Mouse (Mus musculus): ENCODE measurements around the gene Tsc2.

DNA sequence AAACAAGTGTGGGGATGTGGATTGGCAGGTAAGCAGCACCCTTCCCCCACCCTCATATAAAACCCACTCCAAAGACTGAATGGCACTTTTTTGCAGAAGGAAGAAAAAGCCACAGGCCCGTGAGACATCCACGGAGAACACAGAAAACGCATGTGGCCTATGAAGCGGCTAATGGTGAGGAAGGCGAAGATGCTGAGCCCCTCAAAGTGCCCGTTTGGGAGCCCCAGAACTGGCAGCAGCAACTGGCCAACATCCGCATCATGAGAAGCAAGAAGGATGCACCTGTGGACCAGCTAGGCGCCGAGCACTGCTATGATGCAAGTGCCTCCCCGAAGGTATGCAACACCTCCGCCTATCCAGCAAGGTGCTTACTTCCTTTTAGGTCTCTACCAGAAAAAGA is 1.4 kb upstream of the Tsc2 start:
- TF ChIP-seq EP300 (IDR thresholded peaks at IDR 0.05; ENCODE audit: low read depth), result no peak
- no peak for TF ChIP-seq CTCF (IDR thresholded peaks at IDR 0.05; ENCODE audit: low read depth)
